Mouse (Mus musculus): ENCODE data around the gene Mrps10.
"Not testable (repeated sequence)": the region's sequence is repeated elsewhere in the genome, so short reads cannot be mapped to it uniquely, and the experiment has no call there.

DNA sequence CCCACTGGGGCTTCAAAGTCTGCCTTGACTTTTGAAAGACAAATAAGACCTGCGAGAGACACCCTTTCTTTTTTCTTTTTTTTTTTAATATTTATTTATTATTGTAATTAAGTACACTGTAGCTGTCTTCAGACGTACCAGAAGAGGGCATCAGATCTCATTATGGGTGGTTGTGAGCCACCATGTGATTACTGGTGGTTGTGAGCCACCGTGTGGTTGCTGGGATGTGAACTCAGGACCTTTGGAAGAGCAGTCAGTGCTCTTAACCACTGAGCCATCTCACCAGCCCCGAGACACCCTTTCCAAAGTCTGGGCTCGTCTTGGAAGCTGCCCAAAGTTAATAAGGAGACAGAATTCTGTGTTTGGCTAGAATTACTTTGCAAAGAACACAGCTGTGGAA lies 36.0 kb upstream of the Mrps10 start:
- 0 out of 2 replicates have a peak, but pooled peaks have one; percentile 20 for TF ChIP-seq CTCF (IDR thresholded peaks at IDR 0.05; ENCODE audit: borderline replicate concordance, insufficient read depth, low read depth, low read length)
- TF ChIP-seq POLR2A (IDR thresholded peaks at IDR 0.05; ENCODE audit: borderline replicate concordance, insufficient read depth, low read length): not testable (repeated sequence)

Measured in cerebellum, adult 2 months (tissue).